Mouse (Mus musculus) NIH3T3 (cell line): ENCODE data around the gene Syk.
A peak's percentile ranks its signal among the peaks of the same experiment; 100 is the strongest.

ENCODE experiments used
- DNase-seq: peaks from one replicate; pipeline ENCODE4 v3.0.0-alpha.2; 2012; ENCODE audit warnings: low read depth

The Syk gene

DNA sequence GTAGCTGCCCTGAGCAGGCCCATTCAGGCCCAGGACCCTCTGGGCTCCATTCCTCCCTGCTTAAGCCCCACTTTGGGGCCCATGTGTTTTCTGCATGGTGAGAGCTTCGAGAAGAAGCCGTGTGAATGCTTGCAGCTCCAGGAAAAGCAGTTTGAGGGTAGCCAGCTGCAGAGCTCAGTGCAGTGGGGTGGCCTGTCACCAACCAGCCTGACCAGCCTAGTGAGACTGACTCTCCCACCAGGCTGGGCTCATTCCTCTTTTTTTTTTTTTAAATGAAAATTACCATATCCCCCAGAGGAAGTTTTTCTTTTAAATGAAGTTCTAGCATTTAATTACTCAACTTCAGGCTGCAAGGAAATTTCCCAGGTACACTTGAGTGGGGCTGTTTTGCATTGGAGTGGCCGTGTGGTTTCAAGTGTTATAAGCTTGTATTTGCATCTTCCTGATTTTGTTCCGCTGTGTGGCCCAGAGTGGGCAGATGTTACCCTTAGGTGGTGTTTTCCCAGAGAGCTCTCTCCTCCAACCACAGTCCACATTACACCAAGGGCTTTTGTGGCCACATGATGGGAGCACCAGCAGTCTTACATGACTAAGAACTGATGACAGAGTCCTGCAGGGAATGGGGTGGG is 17.2 kb downstream of the Syk start:
- no peak for DNase-seq

DNA sequence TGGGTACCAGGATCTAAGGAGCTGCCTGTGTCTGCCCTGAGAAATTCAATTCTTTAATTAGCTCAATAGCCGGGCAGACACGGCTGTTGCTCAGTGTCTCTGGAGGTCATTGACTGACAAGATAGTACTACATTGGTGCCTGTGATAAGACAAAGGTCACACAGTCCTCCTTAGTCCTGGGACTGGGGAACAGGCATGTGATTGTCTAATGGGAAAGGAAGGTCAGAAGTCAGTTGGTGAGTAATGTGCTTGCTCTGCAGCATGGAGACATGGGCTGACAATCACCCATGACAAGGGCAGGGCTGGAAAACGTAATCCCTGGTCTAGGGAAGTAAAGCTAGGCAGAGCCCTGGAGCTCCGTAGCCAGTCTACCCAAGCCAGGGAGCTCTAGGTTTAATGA is 19.8 kb downstream of the Syk start:
- DNase-seq: no peak

DNA sequence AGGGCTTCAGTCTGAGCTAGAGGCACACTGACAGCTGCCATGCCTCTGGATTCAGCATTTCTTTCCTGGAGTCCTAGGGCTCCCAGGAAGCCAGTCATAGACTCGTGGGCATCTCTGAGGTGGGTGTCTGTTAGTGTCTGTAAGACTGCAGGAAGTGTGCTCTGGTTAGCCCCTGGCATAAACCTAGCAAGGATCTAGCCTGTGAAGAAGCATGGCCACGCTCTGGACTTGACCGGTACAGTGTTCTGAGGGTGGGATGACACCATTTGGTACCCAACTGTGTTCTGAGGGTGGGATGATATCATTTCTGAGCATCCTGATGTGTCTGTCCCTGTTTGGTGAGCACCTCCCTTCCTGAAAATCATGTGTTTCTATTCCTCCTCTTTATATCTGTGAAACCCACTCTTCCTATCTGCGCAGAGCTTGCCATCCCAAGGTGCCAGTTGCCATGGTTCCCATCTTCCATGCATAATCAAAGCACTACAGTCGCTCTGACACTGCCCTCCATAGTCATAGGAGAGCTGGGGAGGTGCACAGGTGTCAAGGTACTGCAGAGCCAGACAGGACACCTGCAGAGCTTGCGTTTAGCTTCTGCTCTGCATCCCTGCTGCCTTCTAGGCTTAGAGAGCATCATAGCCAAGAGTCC is 20.9 kb downstream of the Syk start:
- no peak for DNase-seq

DNA sequence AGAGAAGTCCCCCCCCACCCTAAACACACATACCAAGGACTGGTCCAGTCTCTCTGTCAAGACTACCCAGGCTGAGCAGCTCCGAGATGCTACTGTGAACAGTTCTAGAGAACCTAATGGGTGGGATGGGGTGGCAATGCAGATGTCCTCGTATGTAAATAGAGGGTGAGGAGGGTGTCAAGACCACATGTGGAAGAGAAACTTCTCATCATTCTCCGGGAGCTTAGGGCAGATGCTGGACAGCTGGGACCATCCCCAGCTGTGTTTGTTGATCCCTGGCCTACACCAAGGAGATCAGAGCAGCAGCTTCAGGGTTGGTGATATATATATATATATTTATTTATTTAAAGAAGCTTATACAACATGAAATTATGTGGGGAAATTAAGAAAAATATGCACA is 22.0 kb downstream of the Syk start:
- no peak for DNase-seq

DNA sequence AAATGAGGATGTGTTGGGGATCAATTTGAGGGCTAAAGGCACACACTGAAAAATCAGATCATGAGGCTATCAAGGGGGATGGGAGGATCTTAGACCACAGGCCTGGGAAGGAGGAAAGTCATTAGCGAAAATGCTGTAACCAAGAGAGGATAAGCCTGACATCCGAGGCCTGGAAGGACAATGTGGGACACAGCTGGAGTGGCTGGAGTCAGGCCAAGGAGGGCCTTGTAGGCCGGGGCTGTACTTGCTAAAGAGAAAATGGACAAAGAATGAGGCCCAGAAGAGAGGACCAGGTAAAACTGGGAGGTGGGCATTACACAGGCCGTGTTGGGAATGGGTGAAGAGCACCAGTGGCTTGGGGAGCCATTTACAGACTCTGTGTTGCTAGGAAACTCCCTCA is 22.9 kb downstream of the Syk start:
- no peak for DNase-seq

DNA sequence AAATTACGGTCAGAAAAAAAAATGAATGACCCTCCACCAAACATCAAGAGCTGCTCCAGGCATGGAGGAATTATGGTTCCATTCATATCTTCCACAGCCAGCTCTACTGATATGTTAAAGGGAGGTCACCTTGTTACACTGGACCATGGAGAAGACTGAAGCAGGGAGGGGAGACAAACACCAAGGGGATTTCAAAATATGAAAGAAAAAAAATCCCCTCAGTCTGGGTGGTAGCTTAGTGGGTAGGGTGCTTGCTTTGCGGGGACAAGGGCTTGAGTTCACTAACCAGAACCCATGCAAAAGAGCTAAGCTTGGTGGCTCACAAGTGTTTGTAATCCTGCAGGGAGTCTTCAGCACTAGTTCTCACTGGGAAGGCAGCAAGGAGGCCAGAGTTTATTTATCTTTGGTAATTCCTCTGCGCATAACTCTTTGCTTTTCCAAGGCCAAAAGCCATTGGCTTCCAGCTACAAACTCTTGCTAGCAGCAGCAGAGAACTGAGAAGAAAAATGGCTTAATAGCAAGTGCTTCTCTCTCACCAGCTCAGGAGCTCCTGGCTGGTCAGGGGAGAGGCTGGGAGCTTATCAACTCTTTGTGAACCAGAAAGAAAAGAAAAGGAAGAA is 23.8 kb downstream of the Syk start:
- no peak for DNase-seq

DNA sequence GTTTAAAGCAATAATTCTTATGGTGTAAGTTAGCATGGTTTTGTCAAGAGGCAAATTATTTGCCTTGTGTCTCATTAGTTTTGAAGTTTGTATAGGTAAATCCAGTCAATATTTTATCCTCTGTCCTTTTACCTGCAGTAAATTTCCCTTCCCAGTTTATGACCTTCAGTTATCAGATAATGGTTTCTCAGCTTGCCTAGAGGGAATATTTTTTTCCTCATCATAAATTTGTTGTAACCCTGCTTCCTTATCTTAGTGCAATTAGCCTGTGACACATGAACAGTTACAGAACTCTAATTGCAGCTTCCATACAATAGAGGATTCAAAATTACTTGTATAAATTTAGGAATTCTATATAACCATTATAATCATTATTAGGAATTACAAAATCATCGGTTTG is 25.0 kb downstream of the Syk start:
- no peak for DNase-seq

DNA sequence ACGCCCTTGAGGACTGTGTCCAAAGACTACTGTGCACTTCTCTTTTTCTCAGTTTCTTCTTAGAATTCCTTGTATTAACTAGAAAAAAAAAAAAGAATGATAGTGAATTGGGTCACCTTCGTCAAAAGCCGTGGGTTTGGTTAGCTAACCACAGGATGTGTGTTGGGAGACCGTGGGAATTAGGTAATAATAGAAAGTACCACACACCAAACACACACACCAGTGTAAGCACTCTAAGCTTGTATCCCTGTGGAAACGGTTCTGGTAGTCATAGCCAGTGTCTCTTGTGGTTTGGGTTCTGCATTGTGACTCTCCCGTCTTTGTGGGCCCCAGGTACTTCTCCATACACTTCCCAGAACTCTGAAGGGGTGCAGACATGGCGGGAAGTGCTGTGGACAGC is 27.5 kb downstream of the Syk start:
- no peak for DNase-seq

DNA sequence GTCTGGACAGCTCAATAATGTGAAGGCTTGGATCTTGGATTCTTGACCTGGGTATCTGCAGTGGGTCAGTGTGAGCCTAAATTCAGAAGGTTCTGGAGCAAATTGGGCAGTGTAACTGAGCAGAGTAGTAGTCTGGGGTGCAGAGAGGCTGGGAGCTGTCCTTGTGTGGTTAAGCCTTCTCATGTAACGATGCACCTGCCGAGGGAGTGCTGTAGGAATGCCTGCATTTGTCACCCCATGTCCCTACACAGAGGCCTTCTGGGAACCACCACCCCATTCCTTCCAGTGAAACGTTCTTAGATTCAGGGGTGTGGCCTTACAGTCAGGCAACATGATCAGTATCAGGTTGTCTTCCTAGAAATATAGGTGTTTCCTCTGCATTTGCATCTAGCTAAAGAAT is 30.3 kb downstream of the Syk start:
- DNase-seq: no peak

DNA sequence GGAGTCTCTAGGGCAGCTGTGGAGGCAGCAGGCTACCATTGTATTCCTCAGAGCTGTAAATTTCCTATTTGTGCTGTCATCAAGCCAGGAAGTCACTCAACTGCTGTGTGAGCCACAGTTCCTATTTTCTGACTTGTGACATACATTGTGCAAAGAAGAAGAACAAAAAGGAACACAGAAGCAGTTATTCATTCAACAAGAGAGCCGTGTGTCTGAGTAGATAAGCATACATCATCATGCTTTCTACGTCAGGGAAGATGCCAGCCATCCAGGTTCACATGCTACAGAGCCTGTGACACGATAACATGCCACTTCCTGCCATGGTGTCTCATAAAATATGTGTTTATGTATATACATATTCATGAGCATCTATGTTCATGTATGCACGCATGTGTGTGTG is 32.1 kb downstream of the Syk start:
- DNase-seq: no peak

DNA sequence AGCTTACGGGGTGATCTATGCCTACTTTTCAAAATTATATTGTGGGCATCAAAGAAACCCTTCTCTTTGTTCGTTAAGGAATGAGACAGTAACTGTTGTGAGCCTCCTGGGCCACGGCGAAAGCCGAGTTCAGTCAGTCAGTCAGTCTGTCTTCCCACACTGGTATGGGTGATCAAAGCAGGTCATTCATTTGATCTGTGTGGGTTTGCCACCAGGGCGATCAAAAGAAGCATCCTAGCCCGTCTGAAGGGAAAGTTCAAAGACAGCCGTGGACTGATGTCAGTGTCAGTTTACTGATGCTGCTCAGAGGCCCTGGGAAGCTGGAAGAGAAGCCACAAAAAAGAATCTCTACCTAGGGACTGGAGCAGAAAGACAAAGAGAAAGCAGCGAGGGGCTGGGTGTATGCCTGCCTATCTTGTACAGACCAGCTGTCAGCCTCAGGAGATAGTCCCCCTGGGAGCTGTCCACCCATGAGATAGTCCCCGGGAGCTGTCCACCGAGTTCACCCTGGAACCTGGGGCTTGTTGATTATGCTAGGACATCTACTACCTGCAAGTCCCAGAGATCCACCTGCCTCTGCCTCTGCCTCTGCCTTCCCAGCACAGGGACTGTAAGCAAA is 34.2 kb downstream of the Syk start:
- DNase-seq: no peak

DNA sequence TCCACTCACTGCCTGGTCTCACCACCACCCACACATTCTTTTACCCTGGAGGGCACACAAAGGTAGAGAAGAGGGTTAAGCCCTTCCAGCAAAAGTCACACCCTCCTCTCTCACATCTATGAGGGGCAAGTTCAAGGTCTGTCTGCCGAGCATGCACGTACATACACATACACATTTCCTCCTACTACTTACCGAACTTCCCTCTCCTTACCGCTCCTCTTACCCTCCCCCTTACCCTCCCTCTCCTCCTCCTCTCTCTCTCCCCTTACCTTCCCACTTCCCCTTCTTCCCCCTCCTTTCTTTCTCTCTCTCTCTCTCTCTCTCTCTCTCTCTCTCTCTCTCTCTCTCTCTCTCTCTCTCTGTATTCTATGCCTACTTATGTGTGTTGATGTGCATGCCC is 35.6 kb downstream of the Syk start:
- no peak for DNase-seq

DNA sequence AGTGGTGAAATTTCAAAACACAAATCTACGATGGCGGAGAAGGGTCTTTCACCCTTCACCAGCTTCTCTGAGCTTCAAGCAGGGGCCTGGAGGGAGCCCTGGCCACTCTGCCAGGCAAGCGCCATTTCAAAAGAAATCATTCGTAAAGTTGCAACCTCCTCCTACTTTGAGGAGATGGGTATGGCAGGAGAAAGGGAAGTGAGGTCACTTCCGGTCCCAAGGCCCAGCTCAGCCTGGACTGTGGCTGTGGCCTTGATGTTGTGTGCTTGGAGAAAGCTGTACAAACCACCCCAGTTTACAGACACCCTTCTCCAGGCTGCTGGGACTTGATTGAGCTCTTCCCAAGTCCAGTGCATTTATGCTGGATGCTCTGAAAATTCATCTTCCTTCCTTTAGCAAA is 36.5 kb downstream of the Syk start:
- no peak for DNase-seq

DNA sequence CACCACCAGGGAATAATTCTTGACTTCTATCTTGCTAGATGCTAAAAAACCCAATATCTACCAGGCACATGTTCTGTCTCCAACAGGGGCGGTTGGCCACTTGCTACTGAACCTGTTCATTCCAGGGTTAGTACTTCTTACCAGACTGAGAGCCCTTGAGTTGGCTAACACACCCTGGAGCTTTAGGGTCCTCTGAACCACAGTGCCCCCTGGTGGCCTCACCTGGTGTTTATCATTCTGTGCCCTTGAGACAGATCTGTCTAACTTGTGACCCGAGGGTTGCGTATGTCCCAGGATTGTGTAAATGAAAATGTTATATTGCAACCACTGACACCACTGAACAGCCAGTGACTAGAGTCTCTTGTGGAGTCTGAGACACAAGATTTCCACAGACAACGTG is 41.1 kb downstream of the Syk start:
- peak; percentile 78 for DNase-seq

DNA sequence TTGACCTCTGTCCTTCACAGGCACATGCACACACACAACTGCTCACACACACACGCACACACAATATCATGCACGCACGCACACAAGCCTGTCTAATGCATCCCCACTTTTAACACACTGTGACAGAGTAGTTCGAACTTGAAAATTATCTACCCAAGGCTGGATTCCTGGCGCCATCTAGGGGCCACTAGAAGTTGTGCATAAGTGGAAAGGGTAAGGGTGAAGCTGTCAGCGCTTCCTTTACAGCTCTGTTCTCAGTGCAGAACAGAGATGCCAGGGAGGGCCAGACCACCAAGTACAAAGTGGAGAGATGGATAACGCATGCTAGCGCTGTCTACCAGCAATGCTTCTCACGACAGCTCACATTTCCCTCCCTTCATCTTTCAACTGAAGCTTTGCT is 45.6 kb downstream of the Syk start:
- DNase-seq: peak; percentile 82

DNA sequence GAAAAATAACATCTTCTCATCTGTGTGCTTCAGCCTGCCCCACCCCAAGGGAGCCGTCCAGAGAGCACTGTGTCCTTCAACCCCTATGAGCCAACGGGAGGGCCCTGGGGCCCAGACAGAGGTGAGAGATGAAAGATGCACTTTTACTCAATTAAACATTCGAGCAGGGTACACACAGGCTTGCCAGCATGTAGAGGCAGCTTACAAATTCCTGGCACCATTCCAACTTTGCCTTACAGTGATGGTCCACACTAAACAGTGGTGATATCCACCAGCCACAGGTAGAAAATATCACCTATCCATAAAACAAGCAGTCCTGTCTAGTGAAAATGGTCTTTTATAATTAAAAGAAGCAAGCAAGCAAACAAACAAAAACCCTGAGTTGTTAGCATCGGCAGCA is 48.7 kb downstream of the Syk start:
- no peak for DNase-seq

DNA sequence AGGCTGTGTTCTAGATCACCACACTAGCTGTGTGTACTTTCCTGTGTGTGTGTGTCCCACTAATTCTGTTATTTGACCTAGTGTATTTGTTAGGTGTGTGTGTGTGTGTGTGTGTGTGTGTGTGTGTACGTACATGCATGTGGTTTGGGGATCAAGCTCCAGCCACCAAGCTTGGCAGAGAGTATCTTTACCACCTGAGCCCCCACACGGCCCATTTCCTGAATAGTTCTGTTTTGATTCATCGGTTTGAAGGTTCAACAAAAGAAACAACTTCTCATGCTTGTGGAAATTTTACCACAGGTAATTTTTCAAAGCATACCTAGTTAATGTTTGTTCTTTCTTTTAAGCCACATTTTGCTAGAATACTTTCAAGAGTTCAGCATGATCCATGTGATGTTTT is 52.5 kb downstream of the Syk start:
- DNase-seq: no peak

DNA sequence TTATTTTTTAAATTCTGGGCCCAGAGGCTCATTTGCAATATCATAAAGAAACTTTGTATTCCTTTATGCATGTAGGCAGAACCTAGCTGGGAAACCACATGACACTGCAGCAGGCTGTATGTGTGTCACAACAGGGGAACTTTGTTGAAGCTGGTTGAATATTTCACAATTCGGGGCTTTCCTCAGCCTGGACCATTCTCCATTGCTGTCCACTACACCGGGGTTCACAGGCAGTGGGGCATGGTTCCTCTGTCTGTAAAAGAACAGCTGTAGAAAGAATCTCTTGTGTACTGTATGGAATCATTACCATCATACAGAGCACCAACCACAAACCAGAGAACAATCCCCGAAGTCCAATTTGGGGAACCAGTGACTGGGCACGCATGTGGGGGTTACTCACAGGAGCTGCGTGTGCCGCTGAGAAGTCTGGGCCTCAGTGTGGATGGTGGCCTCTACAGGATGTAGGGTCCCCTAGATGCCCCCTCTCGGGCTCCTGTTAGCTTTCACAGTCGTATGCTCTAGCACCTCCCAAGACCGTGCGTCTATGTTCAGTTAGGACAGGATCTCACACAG is 53.3 kb downstream of the Syk start:
- peak; percentile 16 for DNase-seq

DNA sequence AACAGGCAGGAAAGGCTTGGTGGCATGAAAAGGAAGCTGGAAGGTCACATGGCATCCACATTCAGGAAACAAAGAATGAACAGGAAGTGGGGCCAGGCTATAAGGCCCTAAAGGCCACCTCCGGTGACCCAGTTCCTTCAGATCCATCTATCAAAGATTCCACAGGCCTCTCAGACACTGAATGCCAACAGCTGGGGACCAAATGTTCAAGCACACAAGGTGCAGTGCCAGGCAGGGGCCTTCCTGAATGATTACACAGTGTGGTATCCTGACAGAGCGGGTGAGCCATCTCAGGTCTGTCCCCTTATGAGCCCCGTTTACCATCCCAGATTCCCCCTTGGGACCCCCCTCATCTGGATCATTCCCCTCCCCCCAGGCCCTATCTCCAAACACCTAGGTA is 63.6 kb downstream of the Syk start:
- no peak for DNase-seq

DNA sequence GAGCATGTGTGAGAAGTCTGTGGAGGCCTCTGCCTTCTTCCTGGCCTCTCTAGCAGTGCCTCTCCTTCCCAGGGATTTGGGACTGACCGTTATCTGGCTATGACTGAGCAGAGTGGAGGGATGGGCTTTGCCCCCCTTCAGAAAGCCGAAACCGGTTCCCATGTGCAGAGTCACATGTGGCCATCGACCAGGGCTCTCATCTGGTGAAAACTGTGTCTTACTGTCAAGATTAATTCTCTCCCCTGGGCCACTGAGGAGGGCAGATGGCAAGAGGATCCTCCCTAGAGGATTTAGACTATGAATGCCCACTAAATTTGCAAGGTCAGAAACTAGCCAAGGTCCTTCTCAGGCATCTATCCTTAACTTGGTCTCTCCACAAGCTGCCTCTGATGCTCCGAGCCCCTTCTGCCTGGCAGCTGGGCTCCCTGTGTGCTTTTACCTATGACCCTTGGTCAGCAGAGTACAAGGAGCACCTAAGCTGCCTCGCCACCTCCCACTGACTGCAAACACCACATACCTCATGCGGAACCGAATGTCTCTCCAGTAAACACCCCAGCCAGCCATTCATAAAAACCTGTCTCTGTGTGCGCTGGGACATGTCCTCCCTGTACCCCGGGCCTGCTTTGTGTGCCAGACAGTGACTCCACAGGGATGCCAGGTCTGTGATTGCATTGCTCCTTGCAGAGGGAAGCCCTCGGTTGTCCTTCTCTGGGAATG is 65.2 kb downstream of the Syk start:
- no peak for DNase-seq

DNA sequence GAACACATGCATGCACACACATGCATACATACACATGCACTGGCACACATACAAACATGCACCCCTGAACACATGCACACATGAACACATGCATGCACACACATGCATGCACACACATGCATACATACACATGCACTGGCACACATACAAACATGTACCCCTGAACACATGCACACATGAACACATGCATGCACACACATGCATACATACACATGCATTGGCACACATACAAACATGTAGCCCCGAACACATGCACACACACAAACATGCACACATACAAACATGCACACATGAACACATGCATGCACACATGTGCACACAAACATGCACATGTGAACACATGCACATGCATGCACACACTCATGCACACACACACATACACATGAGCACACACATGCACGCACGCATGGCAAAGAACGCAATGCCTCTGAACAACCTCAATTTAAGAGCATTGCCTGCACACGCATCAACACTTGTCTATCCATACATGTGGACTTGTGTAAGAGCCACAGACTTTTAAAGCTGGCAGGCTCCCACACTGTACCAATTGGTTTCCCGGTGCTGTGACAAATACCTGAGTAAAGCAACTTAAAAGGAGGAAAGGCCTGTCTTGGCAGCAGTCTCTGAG is 66.9 kb downstream of the Syk start:
- no peak for DNase-seq
